Comparison of ENCODE assay signal across 11 mouse cellular contexts in genomic region chr4:9094522-9094921, GRCm38 (mm10).
DNase-seq lines count a peak whose midpoint lies in the region; ATAC-seq lines count a peak whose summit lies in the region.
"Had no signal": no experiment of that assay in that cellular context is flagged by ENCODE, and none has a peak within 500 bp of the region (broad histone marks: within the 10 kb centered on the region; RNA-seq: fewer than 3 reads in every experiment).

No protein-coding gene starts in this region.

- H3K4me1 ChIP-seq in forebrain, embryonic 10.5 days = peaks cover 42% of the 10 kb centered on the region
- H3K4me1 ChIP-seq in forebrain, embryonic 11.5 days (replicated peaks; ENCODE audit: control insufficient read depth, insufficient read depth, low read length) = peaks cover 9% of the 10 kb centered on the region; the same call in 1 of the 2 replicates
- peaks cover 43% of the 10 kb centered on the region for H3K4me1 ChIP-seq in midbrain, embryonic 10.5 days
- H3K4me1 ChIP-seq in midbrain, embryonic 16.5 days (ENCODE audit: control insufficient read depth, insufficient read depth, low read length) = peaks cover 12% of the 10 kb centered on the region
- H3K4me1 ChIP-seq in hindbrain, embryonic 15.5 days (replicated peaks) = peaks cover 16% of the 10 kb centered on the region
- peaks cover 12% of the 10 kb centered on the region for H3K4me1 ChIP-seq in neural tube, embryonic 15.5 days

- no peak for ATAC-seq in forebrain, embryonic 11.5 days (replicated peaks; ENCODE audit: low FRiP score)
- no peak for ATAC-seq in midbrain, embryonic 16.5 days
- no peak for ATAC-seq in hindbrain, embryonic 15.5 days (ENCODE audit: low FRiP score, low read depth)
- no peak for ATAC-seq in neural tube, embryonic 15.5 days (ENCODE audit: low FRiP score)

- no peak overlapping the region for H3K4me3 ChIP-seq in forebrain, embryonic 10.5 days
- no peak overlapping the region for H3K4me3 ChIP-seq in forebrain, embryonic 11.5 days (ENCODE audit: low read depth, low read length)
- H3K4me3 ChIP-seq in midbrain, embryonic 10.5 days = no peak overlapping the region
- no peak overlapping the region for H3K4me3 ChIP-seq in midbrain, embryonic 16.5 days (ENCODE audit: low read depth, low read length)
- H3K4me3 ChIP-seq in hindbrain, embryonic 15.5 days = no peak overlapping the region
- no peak overlapping the region for H3K4me3 ChIP-seq in neural tube, embryonic 15.5 days (replicated peaks)
- H3K4me3 ChIP-seq: liver, embryonic 13.5 days; myocyte had no signal

- no peak overlapping the region for H3K9ac ChIP-seq in forebrain, embryonic 11.5 days (ENCODE audit: low read length)
- H3K9ac ChIP-seq in midbrain, embryonic 16.5 days (ENCODE audit: low read depth, low read length) = no peak overlapping the region
- no peak overlapping the region for H3K9ac ChIP-seq in hindbrain, embryonic 15.5 days
- no peak overlapping the region for H3K9ac ChIP-seq in neural tube, embryonic 15.5 days (replicated peaks)
- H3K9ac ChIP-seq: liver, embryonic 13.5 days had no signal

- H3K36me3 ChIP-seq in forebrain, embryonic 10.5 days (replicated peaks) = no peaks in the 10 kb centered on the region
- no peaks in the 10 kb centered on the region for H3K36me3 ChIP-seq in forebrain, embryonic 11.5 days (ENCODE audit: control insufficient read depth, insufficient read depth, low read length)
- no peaks in the 10 kb centered on the region for H3K36me3 ChIP-seq in midbrain, embryonic 10.5 days
- H3K36me3 ChIP-seq in midbrain, embryonic 16.5 days (ENCODE audit: control insufficient read depth, insufficient read depth, low read length) = no peaks in the 10 kb centered on the region
- H3K36me3 ChIP-seq in hindbrain, embryonic 15.5 days = no peaks in the 10 kb centered on the region
- H3K36me3 ChIP-seq in neural tube, embryonic 15.5 days = no peaks in the 10 kb centered on the region
- H3K36me3 ChIP-seq: liver, embryonic 13.5 days had no signal

- H3K27ac ChIP-seq in forebrain, embryonic 10.5 days = peak overlapping the region; percentile 78
- H3K27ac ChIP-seq in forebrain, embryonic 11.5 days (ENCODE audit: low read depth, low read length) = no peak overlapping the region
- peak overlapping the region; percentile 57 for H3K27ac ChIP-seq in midbrain, embryonic 10.5 days (replicated peaks)
- no peak overlapping the region for H3K27ac ChIP-seq in midbrain, embryonic 16.5 days (ENCODE audit: low read length)
- H3K27ac ChIP-seq in hindbrain, embryonic 15.5 days (replicated peaks) = 0 out of 2 replicates have a peak overlapping the region, but pooled peaks have one; percentile 47
- no peak overlapping the region for H3K27ac ChIP-seq in neural tube, embryonic 15.5 days (replicated peaks)
- H3K27ac ChIP-seq: liver, embryonic 13.5 days had no signal

- H3K4me2 ChIP-seq in forebrain, embryonic 11.5 days (ENCODE audit: low read depth, low read length, severe bottlenecking) = no peak overlapping the region
- H3K4me2 ChIP-seq in midbrain, embryonic 16.5 days (ENCODE audit: low read length) = no peak overlapping the region; the same call in 1 of the 2 replicates
- H3K4me2 ChIP-seq in hindbrain, embryonic 15.5 days = peak overlapping the region; percentile 18; the same call in 1 of the 2 replicates
- H3K4me2 ChIP-seq in neural tube, embryonic 15.5 days = peak overlapping the region; percentile 19; the same call in 1 of the 2 replicates
- H3K4me2 ChIP-seq: liver, embryonic 13.5 days had no signal

- H3K9me3 ChIP-seq in forebrain, embryonic 10.5 days = no peaks in the 10 kb centered on the region
- H3K9me3 ChIP-seq in forebrain, embryonic 11.5 days (ENCODE audit: control insufficient read depth, low read length) = no peaks in the 10 kb centered on the region
- no peaks in the 10 kb centered on the region for H3K9me3 ChIP-seq in midbrain, embryonic 10.5 days (replicated peaks)
- no peaks in the 10 kb centered on the region for H3K9me3 ChIP-seq in midbrain, embryonic 16.5 days (replicated peaks; ENCODE audit: control insufficient read depth, low read length, poor library complexity, severe bottlenecking)
- H3K9me3 ChIP-seq in hindbrain, embryonic 15.5 days = no peaks in the 10 kb centered on the region
- H3K9me3 ChIP-seq in neural tube, embryonic 15.5 days (replicated peaks) = no peaks in the 10 kb centered on the region
- H3K9me3 ChIP-seq: liver, embryonic 13.5 days had no signal

- whole genome bisulfite sequencing in forebrain, embryonic 10.5 days = 36% methylated on average over 10 of the region's 10 CpGs
- 24% methylated on average over 10 of the region's 10 CpGs for WGBS in forebrain, embryonic 11.5 days
- 38% methylated on average over 10 of the region's 10 CpGs for WGBS in midbrain, embryonic 10.5 days
- WGBS in midbrain, embryonic 16.5 days = 30% methylated on average over 9 of the region's 10 CpGs
- 22% methylated on average over 10 of the region's 10 CpGs for WGBS in hindbrain, embryonic 15.5 days
- WGBS in neural tube, embryonic 15.5 days = 14% methylated on average over 10 of the region's 10 CpGs

- no peak for DNase-seq in forebrain, embryonic 10.5 days (ENCODE audit: extremely low spot score, low spot score)
- no peak for DNase-seq in forebrain, embryonic 11.5 days (ENCODE audit: low spot score)
- peak; percentile 19 for DNase-seq in midbrain, embryonic 10.5 days (ENCODE audit: low spot score)
- no peak for DNase-seq in frontal cortex, postnatal 25 days (ENCODE audit: low spot score in 2 of 2)
- DNase-seq in layer of hippocampus, postnatal 10 days (ENCODE audit: low spot score in 2 of 2) = no peak
- DNase-seq: cerebellum, adult 11 months; liver, embryonic 13.5 days had no signal

- H3K27me3 ChIP-seq in forebrain, embryonic 10.5 days (ENCODE audit: poor library complexity, severe bottlenecking) = peaks cover 6% of the 10 kb centered on the region
- 0 out of 2 replicates have a peak, but pooled peaks cover 2% of the 10 kb centered on the region for H3K27me3 ChIP-seq in forebrain, embryonic 11.5 days (ENCODE audit: control insufficient read depth, insufficient read depth, low read length)
- H3K27me3 ChIP-seq in midbrain, embryonic 10.5 days (ENCODE audit: low read depth, poor library complexity, severe bottlenecking) = no peaks in the 10 kb centered on the region
- H3K27me3 ChIP-seq in midbrain, embryonic 16.5 days (ENCODE audit: control insufficient read depth, insufficient read depth, low read depth, low read length) = no peaks in the 10 kb centered on the region
- H3K27me3 ChIP-seq in hindbrain, embryonic 15.5 days = no peaks in the 10 kb centered on the region
- no peaks in the 10 kb centered on the region; the same call in 1 of the 2 replicates for H3K27me3 ChIP-seq in neural tube, embryonic 15.5 days (replicated peaks)
- H3K27me3 ChIP-seq: liver, embryonic 13.5 days had no signal

Comparison
In these comparisons a context has a peak if more than half of its experiments do, and no peak if none do; other contexts are left out.
1. H3K27ac ChIP-seq: peak in forebrain, embryonic 10.5 days (single experiment), midbrain, embryonic 10.5 days (single experiment) and hindbrain, embryonic 15.5 days (single experiment); none in forebrain, embryonic 11.5 days (single experiment), midbrain, embryonic 16.5 days (single experiment) and neural tube, embryonic 15.5 days (single experiment).
2. H3K4me2 ChIP-seq: peak in hindbrain, embryonic 15.5 days (single experiment) and neural tube, embryonic 15.5 days (single experiment); none in forebrain, embryonic 11.5 days (single experiment) and midbrain, embryonic 16.5 days (single experiment).